17 mouse cellular contexts compared by ENCODE assay signal in genomic region chr17:75174501-75174900, GRCm38 (mm10).
A peak's percentile ranks its signal among the peaks of the same experiment; 100 is the strongest.
DNase-seq lines count a peak whose midpoint lies in the region; ATAC-seq lines count a peak whose summit lies in the region.
"Had no signal": no experiment of that assay in that cellular context is flagged by ENCODE, and none has a peak within 500 bp of the region (broad histone marks: within the 10 kb centered on the region; RNA-seq: fewer than 3 reads in every experiment).

No protein-coding gene starts in this region.

- peak; percentile 4 for DNase-seq in CD4-positive, CD25-positive, alpha-beta regulatory T cell, adult 2 months (ENCODE audit: low read depth, low spot score)
- DNase-seq in 3T3-L1 (ENCODE audit: low read depth, low spot score) (peak; percentile 53), adipocyte (ENCODE audit: low spot score) (peak; percentile 8)
- no peak for DNase-seq in gastrocnemius, postnatal 4 days (ENCODE audit: low spot score in 2 of 2)
- DNase-seq: adrenal gland, adult 2 months; adrenal gland, postnatal 10 days; adrenal gland, postnatal 25 days; cerebellum, adult 11-12 months; cerebellum, adult 2 months; cerebellum, adult 9-10 months; cerebellum, postnatal 10 days; cerebellum, postnatal 25 days had no signal

- no peak for ATAC-seq in CD4-positive, CD25-positive, alpha-beta regulatory T cell, adult 4 months
- ATAC-seq: activated CD4-positive, CD25-positive, alpha-beta regulatory T cell, adult 4 months; forebrain, embryonic 13.5 days; forebrain, embryonic 16.5 days; Patski had no signal

Comparison
In these comparisons a context has a peak if more than half of its experiments do, and no peak if none do; other contexts are left out.
1. DNase-seq: peak in CD4-positive, CD25-positive, alpha-beta regulatory T cell, adult 2 months (single experiment), 3T3-L1 (single experiment) and adipocyte (single experiment); none in gastrocnemius, postnatal 4 days (0 of 2).